Mouse (Mus musculus): Measurements from ENCODE around the gene Enpp3.

DNA sequence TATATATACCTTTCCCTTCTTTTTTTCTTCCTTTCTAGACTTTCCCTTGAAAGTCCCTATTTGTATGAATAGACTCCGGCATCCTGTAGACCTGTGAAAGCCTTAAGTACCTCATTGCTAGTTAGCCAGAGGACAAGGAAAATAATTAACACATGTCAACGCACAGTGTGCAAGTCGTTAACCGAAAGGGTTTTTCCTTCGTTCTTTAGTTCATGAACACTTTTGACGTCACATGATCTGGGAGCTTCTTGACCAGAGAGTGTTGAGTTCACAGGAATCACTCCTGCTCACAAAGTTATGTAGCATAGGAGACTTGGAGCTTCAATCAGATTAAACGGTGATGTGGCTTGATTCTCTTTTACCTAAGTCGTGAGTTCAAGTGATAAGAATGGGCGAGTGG is 10.3 kb downstream of the Enpp3 start:
- TF ChIP-seq CTCF (IDR thresholded peaks at IDR 0.05; ENCODE audit: extremely low read depth, insufficient read depth, low read length), result no peak
- TF ChIP-seq POLR2A (IDR thresholded peaks at IDR 0.05; ENCODE audit: extremely low read depth, insufficient read depth, low read length), result no peak

All from cortical plate, adult 2 months (tissue).